Comparison of ENCODE assay signal across 10 mouse cellular contexts in genomic region chr12:111450359-111450758, GRCm38 (mm10). TPM values are rescaled to one million over a fixed set of nuclear protein-coding genes. Genes with fewer than 3 reads are reported as not detected.
DNase-seq lines count a peak whose midpoint lies in the region; ATAC-seq lines count a peak whose summit lies in the region.
"Had no signal": no experiment of that assay in that cellular context is flagged by ENCODE, and none has a peak within 500 bp of the region (broad histone marks: within the 10 kb centered on the region; RNA-seq: fewer than 3 reads in every experiment).

No protein-coding gene starts in this region.

- peaks cover 62% of the 10 kb centered on the region for H3K4me1 ChIP-seq in liver, embryonic 13.5 days (replicated peaks)
- H3K4me1 ChIP-seq in kidney, embryonic 14.5 days (ENCODE audit: control insufficient read depth, insufficient read depth, low read length) = peaks cover 71% of the 10 kb centered on the region

- H3K4me3 ChIP-seq in liver, embryonic 13.5 days (replicated peaks) = no peak overlapping the region
- H3K4me3 ChIP-seq in kidney, embryonic 14.5 days (ENCODE audit: low read length) = no peak overlapping the region
- H3K4me3 ChIP-seq: layer of hippocampus, adult 2 months; liver, embryonic 15.5 days had no signal

- DNase-seq in liver, embryonic 13.5 days = no peak
- no peak for DNase-seq in liver
- DNase-seq in heart, adult 8-10 months (ENCODE audit: low spot score) = peak; percentile 80
- DNase-seq in skeletal muscle tissue, adult 2 months (ENCODE audit: low read depth, low spot score) = peak; percentile 79
- no peak for DNase-seq in cerebellum, postnatal 36 days
- no peak for DNase-seq in left cerebral cortex, adult 8-10 months (ENCODE audit: low spot score in 2 of 2)

- H3K27me3 ChIP-seq in liver, embryonic 13.5 days = peaks cover 28% of the 10 kb centered on the region
- peaks cover 45% of the 10 kb centered on the region for H3K27me3 ChIP-seq in kidney, embryonic 14.5 days (ENCODE audit: control insufficient read depth, insufficient read depth, low read length)

- H3K9ac ChIP-seq in liver, embryonic 13.5 days = no peak overlapping the region
- 0 out of 2 replicates have a peak overlapping the region, but pooled peaks have one; percentile 18 for H3K9ac ChIP-seq in kidney, embryonic 14.5 days (ENCODE audit: low read depth, low read length)
- H3K9ac ChIP-seq: liver, embryonic 15.5 days had no signal

- H3K36me3 ChIP-seq in liver, embryonic 13.5 days = peaks cover 98% of the 10 kb centered on the region
- 0 out of 2 replicates have a peak, but pooled peaks cover 3% of the 10 kb centered on the region for H3K36me3 ChIP-seq in kidney, embryonic 14.5 days (ENCODE audit: control insufficient read depth, insufficient read depth, low read length)

- H3K27ac ChIP-seq in liver, embryonic 13.5 days = peak overlapping the region; percentile 9; the same call in 1 of the 2 replicates
- H3K27ac ChIP-seq in kidney, embryonic 14.5 days (ENCODE audit: low read depth, low read length) = peak overlapping the region; percentile 51; the same call in 1 of the 2 replicates
- H3K27ac ChIP-seq: layer of hippocampus, adult 2 months; liver, embryonic 15.5 days had no signal

- no peak overlapping the region for H3K4me2 ChIP-seq in liver, embryonic 13.5 days
- H3K4me2 ChIP-seq in kidney, embryonic 14.5 days (replicated peaks; ENCODE audit: low read depth, low read length) = no peak overlapping the region
- H3K4me2 ChIP-seq: liver, embryonic 15.5 days had no signal

- WGBS in liver, embryonic 13.5 days (ENCODE audit: insufficient replicate concordance) = 78% methylated on average over 6 of the region's 6 CpGs
- WGBS in kidney, embryonic 14.5 days = 43% methylated on average over 6 of the region's 6 CpGs

- H3K9me3 ChIP-seq in liver, embryonic 13.5 days (replicated peaks) = no peaks in the 10 kb centered on the region
- no peaks in the 10 kb centered on the region for H3K9me3 ChIP-seq in kidney, embryonic 14.5 days (ENCODE audit: control insufficient read depth, low read length)
- H3K9me3 ChIP-seq: liver, embryonic 15.5 days had no signal

- ATAC-seq in liver, embryonic 13.5 days (ENCODE audit: low read depth) = no peak
- ATAC-seq in kidney, embryonic 14.5 days (ENCODE audit: low FRiP score, low TSS enrichment) = no peak
- no peak for ATAC-seq in frontal cortex, adult (ENCODE audit: low TSS enrichment)

RNA-seq across cellular contexts. Expression of gene Tnfaip2, which starts 8.1 kb away (rescaled TPM):
- polyA plus RNA-seq in liver, embryonic 13.5 days (2015; fragmentation: Nextera tagmentation; extraction: Ambion mirVana) = 92.1 and 96.6 TPM in 2 replicates
- 10 to 100 TPM; 25.2 to 49.3 (median 41.6) TPM for total RNA-seq in heart, adult 8-10 months (2022)
- 16.5 and 18.8 TPM in 2 replicates for polyA plus RNA-seq in kidney, embryonic 14.5 days (2014; fragmentation: Nextera tagmentation; extraction: Ambion mirVana)
- total RNA-seq in left cerebral cortex, adult 8-10 months (2022) = 1 to 10 TPM in 1 of 4 experiments, under 1 TPM in 3; 0.44 to 1.3 (median 0.68) TPM

RNA-seq across cellular contexts. Expression of gene Exoc3l4, which starts 33.5 kb away (rescaled TPM):
- 15.5 and 18.6 TPM in 2 replicates for polyA plus RNA-seq in liver, embryonic 13.5 days (2015; fragmentation: Nextera tagmentation; extraction: Ambion mirVana)
- 1 to 10 TPM; 2.1 to 3.6 (median 3.0) TPM for total RNA-seq in heart, adult 8-10 months (2022)
- polyA plus RNA-seq in kidney, embryonic 14.5 days (2014; fragmentation: Nextera tagmentation; extraction: Ambion mirVana) = 10.8 and 10.9 TPM in 2 replicates
- total RNA-seq in left cerebral cortex, adult 8-10 months (2022) = 1 to 10 TPM; 1.7 to 2.5 (median 2.0) TPM

RNA-seq across cellular contexts. Expression of gene Gm266, which starts 35.3 kb away (rescaled TPM):
- polyA plus RNA-seq in liver, embryonic 13.5 days (2015; fragmentation: Nextera tagmentation; extraction: Ambion mirVana) = 0.76 and 1.0 TPM in 2 replicates
- under 1 TPM in 2 of 4 experiments, not detected in 2; 0.22 to 0.35 TPM for total RNA-seq in heart, adult 8-10 months (2022)
- polyA plus RNA-seq in kidney, embryonic 14.5 days (2014; fragmentation: Nextera tagmentation; extraction: Ambion mirVana) = 123 and 137 TPM in 2 replicates
- total RNA-seq in left cerebral cortex, adult 8-10 months (2022) = 1 to 10 TPM; 3.0 to 5.1 (median 3.8) TPM

RNA-seq across cellular contexts. Expression of gene Lbhd2, which starts 43.8 kb away (rescaled TPM):
- polyA plus RNA-seq in liver, embryonic 13.5 days (2015; fragmentation: Nextera tagmentation; extraction: Ambion mirVana) = not detected in 2 replicates
- total RNA-seq in heart, adult 8-10 months (2022) = not detected
- 5.8 and 9.9 TPM in 2 replicates for polyA plus RNA-seq in kidney, embryonic 14.5 days (2014; fragmentation: Nextera tagmentation; extraction: Ambion mirVana)
- total RNA-seq in left cerebral cortex, adult 8-10 months (2022) = 1 to 10 TPM; 2.4 to 4.8 (median 3.5) TPM
- polyA plus RNA-seq: liver, embryonic 15.5 days had no signal

Comparison
In these comparisons a context has a peak if more than half of its experiments do, and no peak if none do; other contexts are left out.
1. DNase-seq: peak in heart, adult 8-10 months (single experiment) and skeletal muscle tissue, adult 2 months (single experiment); none in liver, embryonic 13.5 days (single experiment), liver (single experiment), cerebellum, postnatal 36 days (0 of 2) and left cerebral cortex, adult 8-10 months (0 of 2).
2. RNA of gene Tnfaip2, which starts 8.1 kb away (total RNA-seq): 25.2 to 49.3 TPM in heart, adult 8-10 months; 0.44 to 1.3 TPM in left cerebral cortex, adult 8-10 months; every median in the first group is over 10 times any median in the second.